Mouse (Mus musculus) c-Kit-positive CD71-positive TER-119-negative erythroid progenitor cells, embryonic 14.5 days (primary cell): ENCODE measurements around the gene Cd151.

ENCODE experiments used
- DNase-seq: peaks from one replicate; pipeline ENCODE4 v3.0.0-alpha.2; 2013; ENCODE audit warnings: low read depth

Gene Cd151

DNA sequence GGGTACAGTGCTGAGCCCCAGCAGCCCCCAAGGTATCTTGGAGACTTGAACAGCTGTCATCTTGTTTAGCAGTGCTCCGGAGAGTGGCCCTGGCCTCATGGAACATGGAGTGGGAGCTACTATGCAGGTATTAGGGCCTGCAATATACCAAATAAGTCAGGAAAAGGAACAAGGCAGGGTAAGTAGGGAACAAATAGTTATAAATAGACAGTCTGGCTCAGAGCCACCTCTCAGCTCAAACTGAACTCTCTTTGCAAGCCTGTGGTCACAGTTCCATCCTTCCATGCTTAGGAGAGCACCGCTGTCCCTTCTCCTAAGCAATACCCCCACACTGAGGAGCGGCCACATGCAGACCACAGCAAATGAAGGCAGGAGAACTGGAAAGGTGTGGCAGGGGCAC, 30.4 kb downstream of the Cd151 start:
- no peak for DNase-seq

DNA sequence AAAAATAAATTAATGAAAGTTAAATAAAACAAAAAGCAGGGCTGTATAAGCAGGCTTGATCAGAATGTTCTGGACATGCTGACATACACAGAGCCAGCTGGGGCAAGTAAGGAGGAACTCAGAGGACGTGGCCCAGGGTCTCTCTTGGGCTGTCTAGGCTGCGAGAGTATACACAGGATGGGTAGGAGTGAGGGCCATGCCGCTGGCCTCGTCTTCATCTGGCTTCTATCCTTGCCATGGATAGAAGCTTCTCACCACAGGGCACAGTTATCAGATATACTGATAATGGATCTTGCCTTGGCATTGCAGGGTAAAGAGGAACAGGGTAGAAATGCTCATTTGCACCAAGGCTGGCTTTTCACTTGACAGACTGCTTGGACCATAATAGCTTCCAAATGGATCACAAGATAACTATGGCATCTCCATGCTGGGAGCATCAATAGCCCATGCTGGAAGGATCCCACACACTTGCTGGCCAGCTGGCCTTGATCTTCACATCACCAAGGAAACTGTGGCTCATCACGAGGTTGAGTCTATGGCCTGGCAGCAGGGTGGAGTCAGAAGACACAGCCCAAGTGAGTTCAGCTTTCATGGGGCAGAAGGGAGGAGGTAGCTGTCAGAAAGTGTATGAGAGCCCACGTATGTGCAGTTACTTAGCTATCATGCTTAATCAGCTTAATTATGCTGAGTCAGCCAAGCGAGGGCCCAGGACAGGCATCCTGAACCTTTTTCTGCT, 34.8 kb downstream of the Cd151 start:
- no peak for DNase-seq

DNA sequence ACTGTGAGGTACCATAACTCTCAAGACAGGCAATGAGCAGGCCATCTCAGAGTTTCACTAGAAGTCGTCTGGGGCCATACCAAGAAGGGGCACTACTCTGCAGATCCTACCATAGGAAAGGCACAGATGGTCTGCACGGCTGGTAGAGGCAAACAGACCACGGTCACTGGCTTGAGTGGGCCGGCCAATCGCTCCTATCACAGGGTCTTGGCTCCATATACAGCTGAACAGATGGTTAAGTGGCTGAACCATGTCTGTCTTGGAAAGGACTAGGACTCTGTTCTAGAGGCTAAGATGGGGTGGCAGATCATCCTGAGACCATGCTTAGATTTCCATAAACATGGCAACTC, 35.3 kb downstream of the Cd151 start:
- no peak for DNase-seq

DNA sequence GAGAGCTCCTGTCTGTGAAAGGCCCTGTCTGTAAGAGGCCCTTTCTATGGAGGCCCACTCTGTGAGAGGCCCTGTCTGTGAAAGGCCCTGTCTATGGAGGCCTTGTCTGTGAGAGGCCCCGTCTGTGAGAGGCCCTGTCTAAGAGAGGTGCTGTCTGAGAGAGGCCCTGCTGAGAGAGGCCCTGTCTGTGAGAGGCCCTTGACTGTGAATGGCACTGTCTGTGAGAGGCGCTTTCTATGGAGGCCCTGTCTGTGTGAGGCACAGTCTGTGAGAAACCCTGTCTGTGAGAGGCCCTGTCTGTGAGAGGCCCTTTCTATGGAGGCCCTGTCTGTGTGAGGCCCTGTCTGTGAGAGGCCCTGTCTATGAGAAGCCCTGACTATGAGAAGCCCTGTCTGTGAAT, 39.1 kb downstream of the Cd151 start:
- DNase-seq = no peak

DNA sequence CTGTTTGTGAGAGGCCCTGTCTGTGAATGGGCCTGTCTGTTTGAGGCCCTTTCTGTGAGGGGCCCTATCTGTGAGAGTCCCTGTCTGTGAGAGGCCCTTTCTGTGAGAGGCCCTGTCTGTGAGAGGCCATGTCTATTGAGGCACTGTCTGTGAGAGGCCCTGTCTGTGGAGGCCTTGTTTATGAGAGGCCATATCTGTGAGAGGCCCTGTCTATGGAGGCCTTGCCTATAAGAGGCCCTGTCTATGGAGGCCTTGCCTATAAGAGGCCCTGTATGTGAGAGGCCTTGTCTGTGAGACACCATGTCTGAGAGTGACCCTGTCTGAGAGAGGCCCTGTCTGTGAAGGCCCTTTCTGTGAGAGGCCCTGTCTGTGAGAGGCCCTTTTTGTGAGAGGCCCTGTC, 41.0 kb downstream of the Cd151 start:
- DNase-seq = no peak

DNA sequence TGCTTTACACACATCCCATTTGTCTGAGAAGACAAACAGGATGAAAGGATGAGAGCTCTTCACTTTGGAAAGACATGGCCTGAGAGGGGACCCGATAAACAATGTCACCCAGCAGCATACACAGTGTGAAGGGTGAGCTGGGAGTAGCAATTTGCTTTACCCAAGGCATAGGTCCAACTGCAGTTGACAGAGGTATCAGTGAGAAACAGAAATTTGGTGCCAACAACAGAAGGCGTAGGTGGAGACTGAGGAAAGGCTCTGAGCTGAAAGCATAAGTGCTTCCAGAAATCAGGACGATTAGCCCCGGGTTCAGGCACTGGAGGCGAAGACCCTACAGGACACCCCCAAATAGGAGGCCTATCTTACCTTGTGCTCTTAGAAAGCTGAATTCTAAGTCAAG, 43.0 kb downstream of the Cd151 start:
- DNase-seq = no peak

DNA sequence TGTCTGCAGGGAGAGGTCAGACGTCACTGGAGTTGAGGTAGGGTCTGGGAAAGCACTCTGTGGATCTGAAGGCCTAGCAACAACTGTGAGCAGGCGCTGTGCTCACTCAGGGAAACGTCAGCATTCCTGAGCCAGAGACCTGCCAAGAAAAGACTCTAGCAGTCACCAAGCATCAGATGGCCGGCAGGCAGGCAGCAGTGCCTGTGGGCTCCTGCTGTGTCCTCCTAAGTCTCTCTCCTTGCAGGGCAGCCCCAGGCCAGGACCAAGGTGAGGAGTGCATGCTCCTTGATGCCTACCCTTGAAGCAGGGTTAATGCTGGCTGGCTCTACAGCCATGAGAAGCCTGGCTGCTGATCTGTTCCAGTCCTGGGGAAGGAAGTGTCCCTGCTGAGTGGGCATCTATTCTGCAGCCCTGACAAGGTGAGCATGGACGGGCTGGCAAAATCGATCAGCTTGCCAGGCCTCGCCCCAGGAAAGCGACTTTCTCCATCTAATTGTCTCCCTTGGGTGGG, 43.5 kb downstream of the Cd151 start:
- DNase-seq = no peak

DNA sequence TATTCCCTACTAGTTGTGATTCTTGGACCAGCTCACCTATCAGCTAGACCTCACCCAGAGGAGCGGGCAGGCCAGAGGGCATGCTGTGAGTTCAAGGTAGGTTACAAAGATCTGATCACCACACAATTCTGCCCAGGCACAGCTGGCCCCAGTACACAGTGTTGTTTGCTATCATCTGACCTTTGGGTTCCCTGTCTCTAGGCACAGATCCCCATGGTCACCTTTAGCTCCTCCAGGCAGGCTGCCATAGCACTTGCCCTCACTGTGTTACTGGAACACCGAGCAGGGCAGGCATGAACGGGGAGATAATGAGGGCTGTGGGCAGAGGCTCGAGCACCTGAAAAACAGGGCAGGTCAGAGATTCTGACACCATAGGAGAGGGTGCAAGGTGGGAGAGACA, 50.4 kb downstream of the Cd151 start:
- DNase-seq = no peak

DNA sequence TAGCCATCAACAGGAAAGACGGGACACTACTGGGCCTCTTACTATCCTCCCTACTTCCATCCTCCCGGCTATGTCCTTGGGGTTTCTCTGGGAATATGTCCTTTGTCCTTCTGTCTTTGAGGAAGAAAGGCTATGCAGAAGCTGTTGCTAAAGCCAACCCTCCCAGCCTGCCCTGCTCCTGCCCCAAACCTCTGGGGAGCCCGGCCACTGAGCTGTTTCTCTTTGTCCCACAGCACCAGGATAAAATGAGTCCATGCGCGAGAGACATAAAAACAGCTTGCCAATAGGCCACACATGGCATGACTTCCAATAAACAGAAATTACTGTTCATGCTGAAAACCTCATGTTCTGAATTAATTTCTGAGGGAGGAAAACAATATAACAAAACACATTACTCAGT, 51.1 kb downstream of the Cd151 start:
- DNase-seq = no peak

DNA sequence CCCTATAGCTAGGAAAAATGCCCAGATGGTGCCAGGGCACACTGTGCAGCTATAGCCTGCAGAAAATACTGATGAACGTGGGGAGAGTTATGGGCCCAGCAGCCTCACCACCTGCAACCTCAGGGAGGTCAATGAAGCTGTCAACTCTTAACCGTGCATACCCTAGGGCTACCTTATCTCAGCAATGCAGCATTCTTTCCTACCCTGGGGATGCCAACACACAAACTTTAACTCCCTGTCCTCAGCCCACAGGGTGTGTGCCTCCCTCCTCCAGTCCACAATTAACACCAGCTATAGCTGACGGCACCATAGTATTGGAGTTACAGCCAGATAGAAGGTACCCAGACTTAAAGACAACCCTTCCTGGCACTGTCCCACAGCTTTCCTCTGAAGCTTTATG, 51.7 kb downstream of the Cd151 start:
- DNase-seq = no peak

DNA sequence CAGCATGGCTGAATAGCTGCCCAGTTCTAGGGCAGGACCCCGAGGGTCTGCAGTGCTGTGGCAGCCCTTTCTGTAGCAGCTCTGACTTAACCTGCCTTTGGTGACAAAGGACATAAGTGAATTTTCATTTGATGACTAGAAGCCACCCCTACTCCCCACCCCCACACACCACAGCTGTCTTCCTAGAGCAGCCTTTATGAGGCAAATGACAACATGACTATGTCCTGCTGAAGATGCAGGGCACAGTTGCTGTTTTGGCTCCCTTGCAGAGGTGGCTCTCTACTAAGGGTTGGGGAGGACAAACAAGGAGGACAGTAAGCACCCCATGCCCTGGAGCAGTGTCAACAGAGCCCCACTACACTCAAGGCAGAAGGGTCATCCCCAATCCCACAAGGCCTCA, 52.6 kb downstream of the Cd151 start:
- DNase-seq = no peak
